Mouse (Mus musculus) ES-E14 (cell line): ENCODE data around the gene Gm5414.

Experiments used
- CHD2 ChIP-seq: IDR thresholded peaks from 2 replicates; pipeline ENCODE4 v1.6.1; 2014; ENCODE audit warnings: mild to moderate bottlenecking, low read depth, low read length, inconsistent platforms
- HCFC1 ChIP-seq: IDR thresholded peaks from 2 replicates; pipeline ENCODE4 v1.6.1; 2012; ENCODE audit warnings: low read length, inconsistent platforms, borderline replicate concordance; ENCODE audit not compliant: insufficient read depth
- MAFK ChIP-seq: IDR thresholded peaks from 2 replicates; pipeline ENCODE4 v1.6.1; 2014; ENCODE audit warnings: mild to moderate bottlenecking, low read depth, low read length, inconsistent platforms; ENCODE audit not compliant: insufficient read depth
- ZC3H11A ChIP-seq: IDR thresholded peaks from 2 replicates; pipeline ENCODE4 v1.6.1; 2012; ENCODE audit warnings: low read depth, mild to moderate bottlenecking, inconsistent platforms, low read length, borderline replicate concordance
- ZNF384 ChIP-seq: IDR thresholded peaks from 2 replicates; pipeline ENCODE4 v1.6.1; 2012; ENCODE audit warnings: low read depth, low read length, inconsistent platforms

DNA sequence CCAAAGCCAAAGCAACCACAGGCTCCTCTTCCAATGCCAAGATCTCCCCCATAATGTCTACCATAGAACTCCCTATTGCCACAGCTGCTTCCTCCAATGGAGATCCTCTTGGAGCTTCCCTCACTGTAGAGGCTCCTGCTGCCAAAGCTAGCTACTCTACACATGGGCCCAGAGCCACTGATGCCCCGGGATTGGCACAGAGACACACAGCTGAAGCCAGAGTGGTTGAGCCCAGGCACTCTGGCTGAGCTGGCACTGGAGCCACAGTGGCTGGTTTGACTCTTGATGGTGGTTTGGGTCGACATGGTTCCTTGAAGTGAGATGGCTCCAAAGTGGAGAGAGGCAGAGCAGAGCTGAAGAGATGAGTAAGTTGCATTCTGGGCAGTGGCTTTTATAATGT lies at the start of gene Gm5414:
- TF ChIP-seq CHD2 (no peak), HCFC1 (no peak), ZNF384 (no peak), MAFK (no peak), ZC3H11A (no peak)
